Mouse (Mus musculus) embryonic fibroblast, embryonic 13.5 days (primary cell): ENCODE results near the gene Kirrel2.

Experiments
- CTCF ChIP-seq: IDR thresholded peaks from 2 replicates; pipeline ENCODE4 v1.5.1; 2011; ENCODE audit warnings: mild to moderate bottlenecking, control low read depth, low read length, moderate library complexity, borderline replicate concordance; ENCODE audit not compliant: insufficient read depth
- POLR2A ChIP-seq: IDR thresholded peaks from 2 replicates; pipeline ENCODE4 v1.6.1; 2011; ENCODE audit warnings: low read depth, mild to moderate bottlenecking, control low read depth, low read length, moderate library complexity

DNA sequence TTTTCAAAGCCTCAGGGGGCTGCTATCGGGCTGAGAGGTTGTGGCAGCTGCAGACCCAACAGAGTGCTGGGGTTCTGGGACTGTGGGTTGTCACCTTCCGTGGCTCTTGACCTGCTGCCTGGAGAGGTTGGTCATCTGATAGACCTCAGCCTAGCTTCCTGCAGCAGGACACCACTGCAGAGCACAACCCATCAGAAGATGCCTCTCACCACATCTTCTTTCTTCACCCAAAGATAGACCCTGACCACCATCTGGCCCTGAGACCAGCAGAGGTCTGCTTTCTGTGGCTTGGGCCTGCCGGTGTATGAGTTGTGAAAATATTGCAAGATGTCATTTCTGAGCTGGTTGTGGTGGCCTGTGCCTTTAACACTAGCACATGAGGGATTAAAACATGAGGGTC lies 46.5 kb downstream of the Kirrel2 start:
- TF ChIP-seq POLR2A: no peak
- TF ChIP-seq CTCF: no peak
